Mouse (Mus musculus) lung, postnatal 0 days (tissue): ENCODE data around the gene Dclre1b.

Experiments used
- CTCF ChIP-seq: IDR thresholded peaks from 2 replicates; pipeline ENCODE4 v1.5.1; 2016; ENCODE audit warnings: antibody characterized with exemption, mild to moderate bottlenecking
- EP300 ChIP-seq: IDR thresholded peaks from 2 replicates; pipeline ENCODE4 v1.6.1; 2016; ENCODE audit warnings: antibody characterized with exemption, mild to moderate bottlenecking, control low read depth

DNA sequence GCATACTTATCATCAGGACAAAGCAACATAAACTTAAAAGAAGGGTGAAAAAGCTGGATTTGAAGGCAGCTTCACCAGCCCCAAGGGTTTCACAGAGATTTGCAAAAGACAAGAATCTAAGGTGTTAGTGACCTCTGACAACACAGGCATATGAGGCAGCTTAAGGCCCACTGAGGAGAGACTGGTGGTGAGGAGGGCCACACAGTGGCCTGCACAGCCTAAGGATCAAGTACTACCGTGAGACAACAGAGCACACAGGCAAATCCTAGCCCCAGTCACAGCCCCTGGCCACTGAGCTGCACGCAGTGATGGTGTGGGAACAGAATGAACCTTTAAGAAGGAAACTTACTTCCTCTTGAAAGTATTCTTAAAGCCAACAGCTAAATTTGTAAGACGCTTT is 35.7 kb downstream of the Dclre1b start:
- TF ChIP-seq EP300 (no peak), CTCF (no peak)
